Mouse (Mus musculus): ENCODE results near the gene Galnt18. TPM values are rescaled to one million over a fixed set of nuclear protein-coding genes. Genes with fewer than 3 reads are reported as not detected.

Gene Galnt18
- polyA plus RNA-seq, 1 experiment: 27.9 TPM

GRCm38 (mm10) chr7:111740091-111740490, 39.7 kb downstream of the Galnt18 start:
- Histone ChIP-seq H3K4me3 (ENCODE audit: insufficient read depth, low read length) (no peak overlapping the region), H3K4me1 (ENCODE audit: control insufficient read depth, insufficient read depth, low read length) (peaks cover 13% of the 10 kb centered on the region), H3K27ac (ENCODE audit: insufficient read depth, low read length) (no peak overlapping the region)
- no peak for TF ChIP-seq POLR2A (IDR thresholded peaks at IDR 0.05; ENCODE audit: extremely low read depth, insufficient read depth, low read length)
- TF ChIP-seq CTCF (IDR thresholded peaks at IDR 0.05; ENCODE audit: extremely low read depth, insufficient read depth, low read length): no peak

- H3K4me1 ChIP-seq (ENCODE audit: control insufficient read depth, insufficient read depth, low read length): peaks cover 12% of the 10 kb centered on the region
- no peak overlapping the region for H3K4me3 ChIP-seq (ENCODE audit: insufficient read depth, low read length)
- no peak overlapping the region for H3K27ac ChIP-seq (ENCODE audit: insufficient read depth, low read length)
- TF ChIP-seq POLR2A (IDR thresholded peaks at IDR 0.05; ENCODE audit: extremely low read depth, insufficient read depth, low read length) (no peak), CTCF (IDR thresholded peaks at IDR 0.05; ENCODE audit: extremely low read depth, insufficient read depth, low read length) (no peak)
Observed at GRCm38 (mm10) chr7:111739371-111739765, 40.4 kb downstream of the Galnt18 start.

- TF ChIP-seq CTCF (IDR thresholded peaks at IDR 0.05; ENCODE audit: extremely low read depth, insufficient read depth, low read length) (no peak), POLR2A (IDR thresholded peaks at IDR 0.05; ENCODE audit: extremely low read depth, insufficient read depth, low read length) (no peak)
- peaks cover 12% of the 10 kb centered on the region for H3K4me1 ChIP-seq (ENCODE audit: control insufficient read depth, insufficient read depth, low read length)
- H3K27ac ChIP-seq (ENCODE audit: insufficient read depth, low read length): no peak overlapping the region
- H3K4me3 ChIP-seq (ENCODE audit: insufficient read depth, low read length): no peak overlapping the region
Observed at GRCm38 (mm10) chr7:111738456-111739370, 41.1 kb downstream of the Galnt18 start.

DNA sequence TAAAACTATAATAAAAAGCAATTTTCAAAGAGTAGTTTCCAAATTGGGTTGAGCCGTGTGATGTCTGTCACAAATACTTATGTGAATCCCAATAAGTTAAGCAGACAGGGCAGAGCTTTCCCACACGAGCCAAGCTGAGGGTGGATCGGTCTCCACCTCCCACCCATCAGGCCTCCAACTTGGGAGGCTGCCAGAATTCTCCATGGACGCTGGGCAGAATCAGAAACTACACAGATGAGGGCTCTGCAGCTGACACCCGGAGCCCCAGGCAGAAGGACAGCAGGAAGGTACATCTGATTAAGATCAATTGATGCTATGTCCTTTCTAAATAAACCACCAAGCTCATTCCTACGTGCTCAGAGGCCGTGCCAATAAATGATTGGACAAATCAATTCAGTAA, 42.4 kb downstream of the Galnt18 start:
- TF ChIP-seq POLR2A (IDR thresholded peaks at IDR 0.05; ENCODE audit: extremely low read depth, insufficient read depth, low read length) (no peak), CTCF (IDR thresholded peaks at IDR 0.05; ENCODE audit: extremely low read depth, insufficient read depth, low read length) (no peak)

DNA sequence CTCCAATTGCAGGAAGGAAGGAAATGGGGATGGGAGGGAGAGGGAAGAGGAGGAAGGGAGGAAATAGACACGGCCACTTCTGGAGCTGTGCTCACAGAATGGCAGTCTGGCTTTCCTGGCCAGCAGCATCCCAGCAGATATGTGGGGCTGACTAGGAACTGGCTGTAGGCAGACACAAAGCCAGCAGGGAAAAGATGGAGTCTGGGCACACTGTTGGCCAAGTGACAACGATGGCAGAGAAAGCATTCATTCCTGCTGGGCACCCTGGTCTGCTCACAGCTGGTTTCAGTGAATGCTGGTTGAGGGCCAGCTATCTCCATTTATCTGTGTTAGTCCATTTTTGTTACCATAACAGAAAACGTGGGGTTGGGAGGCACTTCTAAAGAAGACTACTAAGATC, 43.4 kb downstream of the Galnt18 start:
- Histone ChIP-seq H3K4me1 (ENCODE audit: control insufficient read depth, insufficient read depth, low read length) (peaks cover 12% of the 10 kb centered on the region), H3K4me3 (ENCODE audit: insufficient read depth, low read length) (no peak overlapping the region), H3K27ac (ENCODE audit: insufficient read depth, low read length) (no peak overlapping the region)
- TF ChIP-seq CTCF (IDR thresholded peaks at IDR 0.05; ENCODE audit: extremely low read depth, insufficient read depth, low read length) (no peak), POLR2A (IDR thresholded peaks at IDR 0.05; ENCODE audit: extremely low read depth, insufficient read depth, low read length) (no peak)

More for the DNA sequence above, 42.4 kb downstream of the Galnt18 start:
- no peak overlapping the region for H3K27ac ChIP-seq (ENCODE audit: insufficient read depth, low read length)
- H3K4me3 ChIP-seq (ENCODE audit: insufficient read depth, low read length): no peak overlapping the region
- peaks cover 12% of the 10 kb centered on the region for H3K4me1 ChIP-seq (ENCODE audit: control insufficient read depth, insufficient read depth, low read length)

- TF ChIP-seq CTCF (IDR thresholded peaks at IDR 0.05; ENCODE audit: extremely low read depth, insufficient read depth, low read length) (no peak), POLR2A (IDR thresholded peaks at IDR 0.05; ENCODE audit: extremely low read depth, insufficient read depth, low read length) (no peak)
- H3K4me3 ChIP-seq (ENCODE audit: insufficient read depth, low read length): no peak overlapping the region
- H3K27ac ChIP-seq (ENCODE audit: insufficient read depth, low read length): no peak overlapping the region
- peaks cover 2% of the 10 kb centered on the region; the same call in 1 of the 2 replicates for H3K4me1 ChIP-seq (ENCODE audit: control insufficient read depth, insufficient read depth, low read length)
Observed at GRCm38 (mm10) chr7:111730346-111731269, 49.2 kb downstream of the Galnt18 start.

DNA sequence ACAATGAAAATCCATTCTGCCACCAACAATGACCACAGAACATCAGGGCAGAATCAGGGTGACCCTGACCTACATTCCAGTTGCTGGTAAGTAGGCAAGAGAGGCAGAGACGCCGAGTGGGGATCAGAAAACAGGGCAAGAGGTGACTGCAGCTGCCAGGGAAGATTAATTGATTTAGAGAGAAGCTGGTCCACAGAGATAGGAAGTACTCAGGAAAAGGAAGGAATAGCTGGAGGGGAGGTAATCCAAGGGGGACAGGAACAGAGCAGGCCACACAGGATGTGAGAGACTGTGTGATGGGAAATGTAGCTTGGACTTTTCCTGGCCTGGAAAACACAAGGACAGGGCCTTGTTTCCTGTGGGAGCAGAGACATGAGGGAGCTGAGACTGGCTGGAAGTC, 52.8 kb downstream of the Galnt18 start:
- TF ChIP-seq POLR2A (IDR thresholded peaks at IDR 0.05; ENCODE audit: extremely low read depth, insufficient read depth, low read length): no peak
- no peak for TF ChIP-seq CTCF (IDR thresholded peaks at IDR 0.05; ENCODE audit: extremely low read depth, insufficient read depth, low read length)
- no peak overlapping the region for H3K27ac ChIP-seq (ENCODE audit: insufficient read depth, low read length)
- no peak overlapping the region for H3K4me3 ChIP-seq (ENCODE audit: insufficient read depth, low read length)
- H3K4me1 ChIP-seq (ENCODE audit: control insufficient read depth, insufficient read depth, low read length): peaks cover 5% of the 10 kb centered on the region

DNA sequence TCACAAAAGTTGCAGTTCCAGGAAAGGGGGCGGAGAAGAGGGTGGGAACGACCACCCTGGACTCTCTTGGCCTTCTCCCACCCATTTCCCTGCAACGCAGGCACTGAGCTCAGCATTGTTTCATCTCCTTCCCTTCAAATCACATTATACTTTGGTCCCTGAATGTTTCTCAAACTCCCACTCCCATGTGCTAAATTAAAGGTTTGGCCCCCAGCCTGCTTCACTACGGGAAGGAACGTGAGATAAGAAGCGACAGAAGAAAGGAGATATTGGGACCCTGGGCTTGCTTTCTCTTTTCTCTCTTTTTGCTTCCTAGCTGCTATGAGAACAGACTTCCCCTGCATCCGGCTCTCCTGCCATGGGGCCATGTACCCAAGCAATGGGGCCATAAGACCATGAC, 55.0 kb downstream of the Galnt18 start:
- Histone ChIP-seq H3K4me1 (ENCODE audit: control insufficient read depth, insufficient read depth, low read length) (peaks cover 18% of the 10 kb centered on the region), H3K4me3 (ENCODE audit: insufficient read depth, low read length) (no peak overlapping the region), H3K27ac (ENCODE audit: insufficient read depth, low read length) (no peak overlapping the region)
- TF ChIP-seq CTCF (IDR thresholded peaks at IDR 0.05; ENCODE audit: extremely low read depth, insufficient read depth, low read length) (no peak), POLR2A (IDR thresholded peaks at IDR 0.05; ENCODE audit: extremely low read depth, insufficient read depth, low read length) (no peak)

GRCm38 (mm10) chr7:111724004-111724403, 55.8 kb downstream of the Galnt18 start:
- H3K4me3 ChIP-seq (ENCODE audit: insufficient read depth, low read length): no peak overlapping the region
- H3K4me1 ChIP-seq (ENCODE audit: control insufficient read depth, insufficient read depth, low read length): peaks cover 18% of the 10 kb centered on the region
- no peak overlapping the region for H3K27ac ChIP-seq (ENCODE audit: insufficient read depth, low read length)
- TF ChIP-seq POLR2A (IDR thresholded peaks at IDR 0.05; ENCODE audit: extremely low read depth, insufficient read depth, low read length): no peak
- TF ChIP-seq CTCF (IDR thresholded peaks at IDR 0.05; ENCODE audit: extremely low read depth, insufficient read depth, low read length): no peak

All from cortical plate, adult 2 months (tissue).